Mouse (Mus musculus): ENCODE measurements at regions not wholly inside any gene's neighbourhood (a gene's known extent, or its start where the extent isn't known, plus 50 kb on each side); places are given as distances from the start of the nearest gene placed in this dataset.
A peak's percentile ranks its signal among the peaks of the same experiment; 100 is the strongest.

DNA sequence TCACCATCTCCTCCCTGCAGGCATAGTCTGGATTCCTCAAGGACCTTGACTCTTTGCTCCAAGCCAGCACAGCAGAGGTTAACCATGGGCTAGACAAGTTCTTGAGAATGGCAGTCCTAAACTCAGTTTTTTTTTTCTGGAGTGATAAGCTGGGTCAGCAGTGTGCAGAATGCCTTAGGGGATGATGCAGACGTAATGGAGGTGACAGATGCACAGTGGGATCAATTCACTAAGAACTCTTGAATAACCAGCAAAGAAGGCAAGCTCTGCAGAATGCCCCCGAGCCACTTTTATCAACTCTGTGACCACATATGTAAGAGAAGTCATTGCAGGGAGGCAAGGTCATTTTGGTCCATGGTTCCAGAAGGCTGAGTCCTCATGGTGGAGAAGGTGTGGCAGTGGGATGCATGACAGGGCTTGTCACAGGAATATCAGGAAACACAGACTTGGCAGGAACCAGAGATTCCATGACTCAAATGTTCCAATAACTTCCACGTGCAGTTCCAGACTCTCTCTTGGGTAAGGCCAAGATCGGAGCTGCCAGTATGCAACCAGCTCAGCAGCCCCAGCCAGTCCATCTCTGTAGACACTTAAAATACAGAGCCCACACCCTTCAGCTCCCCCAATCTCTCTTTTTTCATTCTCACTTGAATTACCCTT lies 494.3 kb downstream of the Cdh26 start:
- Histone ChIP-seq H3K27me3 (ENCODE audit: control insufficient read depth, insufficient read depth, low read length) (no peaks in the 10 kb centered on the region), H3K4me3 (ENCODE audit: control insufficient read depth, low read depth, low read length) (no peak overlapping the region), H3K36me3 (ENCODE audit: control insufficient read depth, insufficient read depth, low read length) (no peaks in the 10 kb centered on the region), H3K27ac (ENCODE audit: control insufficient read depth, insufficient read depth, low read depth, low read length) (no peak overlapping the region), H3K4me1 (ENCODE audit: control insufficient read depth, insufficient read depth, low read length) (no peaks in the 10 kb centered on the region)
- TF ChIP-seq POLR2A (IDR thresholded peaks at IDR 0.05; ENCODE audit: control insufficient read depth, low read depth, low read length) (no peak), CTCF (IDR thresholded peaks at IDR 0.05; ENCODE audit: control insufficient read depth, insufficient read depth, insufficient replicate concordance, low read depth, low read length) (no peak)

DNA sequence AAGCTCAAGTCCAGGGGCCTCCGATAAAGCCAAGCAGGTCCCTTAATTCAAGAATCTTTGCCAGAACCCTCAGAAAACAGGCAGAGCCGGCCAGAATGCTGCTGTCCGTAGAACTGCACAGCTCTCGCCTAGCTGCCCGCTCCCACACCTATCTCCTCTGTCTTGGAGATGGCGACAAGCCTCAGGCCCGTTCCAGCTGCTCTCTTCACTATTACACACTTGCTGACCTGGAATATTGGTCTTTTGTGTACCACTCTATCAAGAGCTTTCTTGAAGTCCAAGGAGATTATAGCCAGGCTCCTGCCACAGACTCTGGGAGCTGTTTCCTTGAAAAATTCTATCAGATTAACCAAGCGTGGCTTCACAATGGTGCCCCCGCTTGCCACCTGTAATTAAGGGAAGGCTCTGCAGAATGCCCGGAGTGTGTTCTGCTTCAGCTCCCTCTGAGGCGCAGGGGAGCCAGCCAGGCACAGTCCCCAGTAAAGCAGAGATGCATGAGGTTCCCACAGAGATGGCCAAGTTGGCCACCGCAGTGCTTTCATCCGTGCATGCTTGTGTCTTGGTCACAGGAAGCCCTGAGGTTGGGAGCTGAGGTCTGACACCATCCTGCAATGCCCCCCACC lies 496.8 kb downstream of the Cdh26 start:
- no peak for TF ChIP-seq CTCF (IDR thresholded peaks at IDR 0.05; ENCODE audit: control insufficient read depth, insufficient read depth, insufficient replicate concordance, low read depth, low read length)
- TF ChIP-seq POLR2A (IDR thresholded peaks at IDR 0.05; ENCODE audit: control insufficient read depth, low read depth, low read length), result no peak
- H3K36me3 ChIP-seq (ENCODE audit: control insufficient read depth, insufficient read depth, low read length), result no peaks in the 10 kb centered on the region
- no peak overlapping the region for H3K4me3 ChIP-seq (ENCODE audit: control insufficient read depth, low read depth, low read length)
- no peaks in the 10 kb centered on the region for H3K4me1 ChIP-seq (ENCODE audit: control insufficient read depth, insufficient read depth, low read length)
- H3K27ac ChIP-seq (ENCODE audit: control insufficient read depth, insufficient read depth, low read depth, low read length), result no peak overlapping the region
- no peaks in the 10 kb centered on the region for H3K27me3 ChIP-seq (ENCODE audit: control insufficient read depth, insufficient read depth, low read length)

DNA sequence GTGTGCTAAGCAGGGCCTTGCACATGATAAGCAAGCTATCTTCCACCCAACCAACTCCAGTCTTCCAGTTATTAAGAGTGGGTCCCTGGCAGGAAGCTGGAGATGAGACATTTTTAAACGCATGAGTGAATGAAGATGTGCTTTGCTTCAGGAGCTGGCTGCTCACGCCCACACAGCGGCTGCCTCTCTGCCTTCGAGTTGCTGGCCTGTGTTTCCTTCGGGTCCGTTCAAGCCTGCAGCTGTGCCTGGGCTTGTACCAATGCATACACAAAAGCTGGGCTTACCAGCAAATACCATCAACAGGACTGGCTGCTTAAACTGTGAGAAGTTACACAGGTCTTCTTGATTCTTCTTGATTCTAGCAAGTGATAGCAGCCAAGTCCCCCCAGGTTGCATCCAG lies 498.7 kb downstream of the Cdh26 start:
- TF ChIP-seq CTCF (IDR thresholded peaks at IDR 0.05; ENCODE audit: control insufficient read depth, insufficient read depth, insufficient replicate concordance, low read depth, low read length) (no peak), POLR2A (IDR thresholded peaks at IDR 0.05; ENCODE audit: control insufficient read depth, low read depth, low read length) (no peak)
- no peaks in the 10 kb centered on the region for H3K4me1 ChIP-seq (ENCODE audit: control insufficient read depth, insufficient read depth, low read length)
- no peaks in the 10 kb centered on the region for H3K36me3 ChIP-seq (ENCODE audit: control insufficient read depth, insufficient read depth, low read length)
- no peak overlapping the region for H3K27ac ChIP-seq (ENCODE audit: control insufficient read depth, insufficient read depth, low read depth, low read length)
- H3K4me3 ChIP-seq (ENCODE audit: control insufficient read depth, low read depth, low read length), result no peak overlapping the region
- no peaks in the 10 kb centered on the region for H3K27me3 ChIP-seq (ENCODE audit: control insufficient read depth, insufficient read depth, low read length)

- no peaks in the 10 kb centered on the region for H3K27me3 ChIP-seq (ENCODE audit: control insufficient read depth, insufficient read depth, low read length)
- TF ChIP-seq POLR2A (IDR thresholded peaks at IDR 0.05; ENCODE audit: control insufficient read depth, low read depth, low read length) (no peak), CTCF (IDR thresholded peaks at IDR 0.05; ENCODE audit: control insufficient read depth, insufficient read depth, insufficient replicate concordance, low read depth, low read length) (no peak)
- no peaks in the 10 kb centered on the region for H3K36me3 ChIP-seq (ENCODE audit: control insufficient read depth, insufficient read depth, low read length)
- H3K27ac ChIP-seq (ENCODE audit: control insufficient read depth, insufficient read depth, low read depth, low read length), result no peak overlapping the region
- H3K4me3 ChIP-seq (ENCODE audit: control insufficient read depth, low read depth, low read length), result no peak overlapping the region
- no peaks in the 10 kb centered on the region for H3K4me1 ChIP-seq (ENCODE audit: control insufficient read depth, insufficient read depth, low read length)
Measured at GRCm38 (mm10) chr2:178930125-178930524, 499.8 kb downstream of the Cdh26 start.

DNA sequence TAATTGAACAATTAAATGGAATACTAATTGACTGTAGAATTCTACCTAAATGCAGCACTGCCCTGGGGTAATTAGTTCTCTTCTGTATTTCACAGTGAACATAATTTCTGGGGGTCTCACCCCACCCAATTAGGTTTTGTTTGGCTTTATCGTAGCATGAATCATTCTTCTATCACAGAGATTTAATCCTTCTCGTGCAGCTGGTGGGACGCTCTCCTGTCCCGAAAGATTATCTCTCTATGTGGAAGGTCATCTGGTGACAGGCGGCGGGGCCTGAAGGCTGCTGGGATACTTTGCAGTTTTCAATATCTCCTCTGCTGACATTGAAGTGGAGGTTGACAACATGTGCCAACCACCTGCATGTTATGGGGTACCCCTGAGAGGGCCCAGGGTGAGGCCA lies 493.8 kb upstream of the Cdh4 start:
- Histone ChIP-seq H3K36me3 (ENCODE audit: control insufficient read depth, insufficient read depth, low read length) (no peaks in the 10 kb centered on the region), H3K4me3 (ENCODE audit: control insufficient read depth, low read depth, low read length) (no peak overlapping the region), H3K27me3 (ENCODE audit: control insufficient read depth, insufficient read depth, low read length) (no peaks in the 10 kb centered on the region), H3K4me1 (ENCODE audit: control insufficient read depth, insufficient read depth, low read length) (no peaks in the 10 kb centered on the region), H3K27ac (ENCODE audit: control insufficient read depth, insufficient read depth, low read depth, low read length) (no peak overlapping the region)
- no peak for TF ChIP-seq POLR2A (IDR thresholded peaks at IDR 0.05; ENCODE audit: control insufficient read depth, low read depth, low read length)

GRCm38 (mm10) chr2:178949103-178949502 lies 493.1 kb upstream of the Cdh4 start:
- H3K27ac ChIP-seq (ENCODE audit: control insufficient read depth, insufficient read depth, low read depth, low read length), result no peak overlapping the region

DNA sequence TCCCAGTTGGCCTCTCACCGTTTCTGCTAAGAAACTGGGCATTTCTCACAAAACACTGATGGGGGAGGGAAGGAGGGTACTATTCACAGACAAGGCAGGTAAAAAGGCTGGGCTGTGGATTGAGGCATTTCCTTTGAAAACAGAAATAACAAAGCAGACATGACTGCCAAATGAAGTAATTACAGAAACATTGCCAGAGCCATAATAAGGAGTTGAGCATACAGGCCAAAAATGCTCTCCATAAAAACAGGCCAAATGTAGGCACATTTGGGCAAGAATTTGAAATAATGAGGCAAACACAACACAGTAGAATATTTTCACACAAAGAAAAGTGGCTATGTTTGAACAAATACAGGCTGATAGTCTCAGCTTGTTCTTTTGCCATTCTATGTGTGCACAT lies 491.9 kb upstream of the Cdh4 start:
- Histone ChIP-seq H3K27ac (ENCODE audit: control insufficient read depth, insufficient read depth, low read depth, low read length) (no peak overlapping the region), H3K4me1 (ENCODE audit: control insufficient read depth, insufficient read depth, low read length) (no peaks in the 10 kb centered on the region), H3K36me3 (ENCODE audit: control insufficient read depth, insufficient read depth, low read length) (no peaks in the 10 kb centered on the region), H3K4me3 (ENCODE audit: control insufficient read depth, low read depth, low read length) (no peak overlapping the region), H3K27me3 (ENCODE audit: control insufficient read depth, insufficient read depth, low read length) (no peaks in the 10 kb centered on the region)
- TF ChIP-seq CTCF (IDR thresholded peaks at IDR 0.05; ENCODE audit: control insufficient read depth, insufficient read depth, insufficient replicate concordance, low read depth, low read length), result no peak
- no peak for TF ChIP-seq POLR2A (IDR thresholded peaks at IDR 0.05; ENCODE audit: control insufficient read depth, low read depth, low read length)

More at GRCm38 (mm10) chr2:178949103-178949502, 493.1 kb upstream of the Cdh4 start:
- H3K4me3 ChIP-seq (ENCODE audit: control insufficient read depth, low read depth, low read length), result peak overlapping the region; percentile 25; the same call in 1 of the 2 replicates
- H3K36me3 ChIP-seq (ENCODE audit: control insufficient read depth, insufficient read depth, low read length), result no peaks in the 10 kb centered on the region
- no peak for TF ChIP-seq CTCF (IDR thresholded peaks at IDR 0.05; ENCODE audit: control insufficient read depth, insufficient read depth, insufficient replicate concordance, low read depth, low read length)
- TF ChIP-seq POLR2A (IDR thresholded peaks at IDR 0.05; ENCODE audit: control insufficient read depth, low read depth, low read length), result no peak
- H3K4me1 ChIP-seq (ENCODE audit: control insufficient read depth, insufficient read depth, low read length), result no peaks in the 10 kb centered on the region
- H3K27me3 ChIP-seq (ENCODE audit: control insufficient read depth, insufficient read depth, low read length), result no peaks in the 10 kb centered on the region
